Mouse (Mus musculus): ENCODE data around the gene Polr2g. TPM values are rescaled to one million over a fixed set of nuclear protein-coding genes. Genes with fewer than 3 reads are reported as not detected.

Polr2g gene
- polyA plus RNA-seq, 1 experiment: 178 TPM

GRCm38 (mm10) chr19:8747368-8747767, 51.0 kb downstream of the Polr2g start:
- H3ac ChIP-seq (ENCODE audit: control insufficient read depth, insufficient read length, low read depth): no peak overlapping the region
- H3K27me3 ChIP-seq (ENCODE audit: control insufficient read depth, insufficient read depth, insufficient read length): no peaks in the 10 kb centered on the region
- peaks cover 92% of the 10 kb centered on the region for H3K36me3 ChIP-seq (ENCODE audit: control insufficient read depth, insufficient read depth)
- peaks cover 19% of the 10 kb centered on the region for H3K79me2 ChIP-seq (ENCODE audit: control insufficient read depth, insufficient read depth)
- H3K79me3 ChIP-seq (ENCODE audit: low read depth): peaks cover 9% of the 10 kb centered on the region
- no peak overlapping the region for H3K4me3 ChIP-seq (ENCODE audit: insufficient read depth, poor library complexity, severe bottlenecking)
- TF ChIP-seq CTCF (IDR thresholded peaks at IDR 0.05; ENCODE audit: control insufficient read depth, insufficient read depth, insufficient read length): no peak
- TF ChIP-seq USF1 (IDR thresholded peaks at IDR 0.05; ENCODE audit: low read depth): no peak
- TF ChIP-seq MYOD1 (IDR thresholded peaks at IDR 0.05; ENCODE audit: control insufficient read depth, insufficient read length, low read depth): no peak
- TF ChIP-seq MYOG (IDR thresholded peaks at IDR 0.05; ENCODE audit: control insufficient read depth, extremely low read depth, insufficient read length): no peak
- no peak for TF ChIP-seq FOSL1 (IDR thresholded peaks at IDR 0.05; ENCODE audit: insufficient read depth, low read length, poor library complexity, severe bottlenecking)
- TF ChIP-seq MAX (IDR thresholded peaks at IDR 0.05): no peak
- no peak for TF ChIP-seq CEBPB (IDR thresholded peaks at IDR 0.05; ENCODE audit: low read depth)

GRCm38 (mm10) chr19:8745382-8745781, 53.0 kb downstream of the Polr2g start:
- Histone ChIP-seq H3K27me3 (ENCODE audit: control insufficient read depth, insufficient read depth, insufficient read length) (no peaks in the 10 kb centered on the region), H3K36me3 (ENCODE audit: control insufficient read depth, insufficient read depth) (peaks cover 79% of the 10 kb centered on the region)

More at GRCm38 (mm10) chr19:8745382-8745781, 53.0 kb downstream of the Polr2g start:
- Histone ChIP-seq H3K79me2 (ENCODE audit: control insufficient read depth, insufficient read depth) (peaks cover 27% of the 10 kb centered on the region), H3K4me3 (ENCODE audit: insufficient read depth, poor library complexity, severe bottlenecking) (no peak overlapping the region), H3ac (ENCODE audit: control insufficient read depth, insufficient read length, low read depth) (no peak overlapping the region), H3K79me3 (ENCODE audit: low read depth) (peaks cover 16% of the 10 kb centered on the region)
- no peak for TF ChIP-seq MYOG (IDR thresholded peaks at IDR 0.05; ENCODE audit: control insufficient read depth, extremely low read depth, insufficient read length)
- TF ChIP-seq FOSL1 (IDR thresholded peaks at IDR 0.05; ENCODE audit: insufficient read depth, low read length, poor library complexity, severe bottlenecking): no peak
- TF ChIP-seq CTCF (IDR thresholded peaks at IDR 0.05; ENCODE audit: control insufficient read depth, insufficient read depth, insufficient read length): no peak
- no peak for TF ChIP-seq MAX (IDR thresholded peaks at IDR 0.05)
- no peak for TF ChIP-seq USF1 (IDR thresholded peaks at IDR 0.05; ENCODE audit: low read depth)
- no peak for TF ChIP-seq CEBPB (IDR thresholded peaks at IDR 0.05; ENCODE audit: low read depth)
- TF ChIP-seq MYOD1 (IDR thresholded peaks at IDR 0.05; ENCODE audit: control insufficient read depth, insufficient read length, low read depth): no peak

Other genes with a start within 250 kb of the Polr2g start
- not detected for gene Slc22a8, start 207.3 kb downstream of the Polr2g start, polyA plus RNA-seq (2012; fragmentation: generic; extraction: Trizol)
- not detected for gene Slc22a6, start 180.5 kb downstream of the Polr2g start, polyA plus RNA-seq (2012; fragmentation: generic; extraction: Trizol)
- gene Chrm1, start 134.8 kb downstream of the Polr2g start, polyA plus RNA-seq (2012; fragmentation: generic; extraction: Trizol): not detected
- 207 TPM for gene Slc3a2, start 75.2 kb downstream of the Polr2g start, polyA plus RNA-seq (2012; fragmentation: generic; extraction: Trizol)
- gene Wdr74, start 62.8 kb downstream of the Polr2g start, polyA plus RNA-seq (2012; fragmentation: generic; extraction: Trizol): 116 TPM
- 1.7 TPM for gene 1700092M07Rik, start 57.9 kb downstream of the Polr2g start, polyA plus RNA-seq (2012; fragmentation: generic; extraction: Trizol)
- 32.9 TPM for gene Stx5a, start 57.2 kb downstream of the Polr2g start, polyA plus RNA-seq (2012; fragmentation: generic; extraction: Trizol)
- gene Nxf1, start 41.5 kb downstream of the Polr2g start, polyA plus RNA-seq (2012; fragmentation: generic; extraction: Trizol): 78.5 TPM
- 58.2 TPM for gene Tmem223, start 27.6 kb downstream of the Polr2g start, polyA plus RNA-seq (2012; fragmentation: generic; extraction: Trizol)
- gene Tmem179b, start 24.1 kb downstream of the Polr2g start, polyA plus RNA-seq (2012; fragmentation: generic; extraction: Trizol): 28.7 TPM
- 28.5 TPM for gene Taf6l, start 12.2 kb downstream of the Polr2g start, polyA plus RNA-seq (2012; fragmentation: generic; extraction: Trizol)
- gene Zbtb3, start 4.0 kb upstream of the Polr2g start, polyA plus RNA-seq (2012; fragmentation: generic; extraction: Trizol): 3.6 TPM
- gene Ttc9c, start 20.8 kb upstream of the Polr2g start, polyA plus RNA-seq (2012; fragmentation: generic; extraction: Trizol): 17.7 TPM
- gene Hnrnpul2, start 21.4 kb upstream of the Polr2g start, polyA plus RNA-seq (2012; fragmentation: generic; extraction: Trizol): 45.5 TPM
- gene AC129217.1, start 31.2 kb upstream of the Polr2g start, polyA plus RNA-seq (2012; fragmentation: generic; extraction: Trizol): 0.54 TPM
- 5.4 TPM for gene Bscl2, start 38.9 kb upstream of the Polr2g start, polyA plus RNA-seq (2012; fragmentation: generic; extraction: Trizol)
- 0.20 TPM for gene Gng3, start 40.6 kb upstream of the Polr2g start, polyA plus RNA-seq (2012; fragmentation: generic; extraction: Trizol)
- gene Lrrn4cl, start 52.2 kb upstream of the Polr2g start, polyA plus RNA-seq (2012; fragmentation: generic; extraction: Trizol): 0.25 TPM
- gene Ubxn1, start 72.9 kb upstream of the Polr2g start, polyA plus RNA-seq (2012; fragmentation: generic; extraction: Trizol): 169 TPM
- gene Uqcc3, start 82.3 kb upstream of the Polr2g start, polyA plus RNA-seq (2012; fragmentation: generic; extraction: Trizol): 34.4 TPM
- gene Lbhd1, start 85.2 kb upstream of the Polr2g start, polyA plus RNA-seq (2012; fragmentation: generic; extraction: Trizol): 8.6 TPM
- not detected for gene Gm49403, start 85.4 kb upstream of the Polr2g start, polyA plus RNA-seq (2012; fragmentation: generic; extraction: Trizol)
- 175 TPM for gene 1810009A15Rik, start 90.3 kb upstream of the Polr2g start, polyA plus RNA-seq (2012; fragmentation: generic; extraction: Trizol)
- gene Gm49416, start 90.3 kb upstream of the Polr2g start, polyA plus RNA-seq (2012; fragmentation: generic; extraction: Trizol): 0.61 TPM
- gene Ints5, start 94.4 kb upstream of the Polr2g start, polyA plus RNA-seq (2012; fragmentation: generic; extraction: Trizol): 48.0 TPM
- gene Ganab, start 99.5 kb upstream of the Polr2g start, polyA plus RNA-seq (2012; fragmentation: generic; extraction: Trizol): 117 TPM
- gene B3gat3, start 121.8 kb upstream of the Polr2g start, polyA plus RNA-seq (2012; fragmentation: generic; extraction: Trizol): 60.1 TPM
- gene Rom1, start 130.8 kb upstream of the Polr2g start, polyA plus RNA-seq (2012; fragmentation: generic; extraction: Trizol): 10.4 TPM
- 28.7 TPM for gene Eml3, start 131.0 kb upstream of the Polr2g start, polyA plus RNA-seq (2012; fragmentation: generic; extraction: Trizol)
- 109 TPM for gene Mta2, start 143.3 kb upstream of the Polr2g start, polyA plus RNA-seq (2012; fragmentation: generic; extraction: Trizol)
- gene Tut1, start 155.3 kb upstream of the Polr2g start, polyA plus RNA-seq (2012; fragmentation: generic; extraction: Trizol): 24.2 TPM
- gene Eef1g, start 168.5 kb upstream of the Polr2g start, polyA plus RNA-seq (2012; fragmentation: generic; extraction: Trizol): 1,028 TPM
- gene Ahnak, start 190.7 kb upstream of the Polr2g start, polyA plus RNA-seq (2012; fragmentation: generic; extraction: Trizol): 86.8 TPM

Data from C2C12 (cell line).